Mouse (Mus musculus) right cerebral cortex, postnatal 4 days (tissue): Measurements from ENCODE around the gene Ctla4.

ENCODE experiments used
- DNase-seq: peaks from one replicate; pipeline ENCODE4 v3.0.0-alpha.2; 2022

Gene Ctla4

DNA sequence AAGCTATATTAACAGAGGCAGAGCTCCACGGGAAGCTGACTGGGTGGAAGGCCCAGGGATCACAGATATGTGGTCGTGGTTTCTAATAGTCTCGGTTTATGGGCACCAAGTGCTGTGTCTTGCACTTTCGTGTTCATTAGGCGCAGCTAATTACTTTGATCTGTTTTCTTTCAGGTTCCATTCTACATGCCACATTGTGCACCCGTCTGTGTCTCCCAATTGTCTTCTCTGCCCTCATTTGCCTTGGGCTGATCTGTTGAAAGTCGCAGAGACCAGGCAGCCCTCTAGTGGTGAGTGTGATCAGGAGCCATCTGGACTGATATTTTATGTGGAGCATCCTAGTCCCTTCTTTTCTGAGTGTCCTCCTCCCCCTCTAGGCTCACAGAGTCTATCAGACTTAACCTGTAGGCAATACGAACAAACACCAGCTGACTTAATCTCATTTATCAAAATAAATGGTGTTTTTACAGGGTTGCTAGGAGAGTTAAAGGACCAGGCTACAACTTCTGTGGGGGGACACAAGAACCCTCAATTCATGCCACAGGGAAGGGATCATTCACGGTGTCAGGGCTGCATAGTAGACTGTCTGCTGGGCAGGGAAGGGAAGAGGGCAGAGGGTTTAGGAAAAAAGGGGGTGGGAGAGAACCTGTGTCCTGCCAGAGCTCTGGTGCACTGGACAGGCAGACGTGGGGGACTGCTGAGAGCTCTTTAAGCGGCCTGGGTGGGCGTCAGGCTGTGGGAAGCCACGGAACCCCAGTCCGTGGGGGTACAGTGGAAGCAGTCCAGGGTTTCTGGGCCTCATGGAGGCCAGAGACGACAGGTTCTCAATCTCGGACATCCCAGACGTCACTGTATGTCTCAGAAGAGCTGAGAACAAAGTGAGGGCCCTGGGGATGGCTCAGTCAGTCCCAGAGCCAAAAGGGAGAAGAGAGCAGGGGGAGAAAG is 18.2 kb upstream of the Ctla4 start:
- DNase-seq = peak; percentile 42

DNA sequence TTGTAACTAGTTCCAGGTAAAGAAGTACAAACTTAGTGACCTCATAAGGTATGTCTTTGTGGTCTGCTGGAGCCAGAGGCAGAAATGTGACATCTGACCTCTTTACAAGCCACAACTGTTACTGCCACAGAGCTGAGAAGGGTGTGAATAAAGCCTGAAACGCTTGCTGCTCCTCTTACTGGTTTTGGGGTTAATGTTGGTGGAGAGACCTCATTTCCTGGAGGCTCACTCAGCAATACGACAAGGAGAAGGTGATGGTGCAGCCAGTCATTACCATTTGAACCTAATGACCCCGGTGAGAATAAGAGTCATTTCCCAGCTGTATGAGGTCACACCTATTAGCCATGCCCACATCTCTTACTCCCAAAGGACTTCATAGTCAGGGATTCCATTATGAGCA is 11.5 kb upstream of the Ctla4 start:
- no peak for DNase-seq

GRCm38 (mm10) chr1:60880116-60880867 is 6.5 kb upstream of the Ctla4 start:
- DNase-seq = no peak

DNA sequence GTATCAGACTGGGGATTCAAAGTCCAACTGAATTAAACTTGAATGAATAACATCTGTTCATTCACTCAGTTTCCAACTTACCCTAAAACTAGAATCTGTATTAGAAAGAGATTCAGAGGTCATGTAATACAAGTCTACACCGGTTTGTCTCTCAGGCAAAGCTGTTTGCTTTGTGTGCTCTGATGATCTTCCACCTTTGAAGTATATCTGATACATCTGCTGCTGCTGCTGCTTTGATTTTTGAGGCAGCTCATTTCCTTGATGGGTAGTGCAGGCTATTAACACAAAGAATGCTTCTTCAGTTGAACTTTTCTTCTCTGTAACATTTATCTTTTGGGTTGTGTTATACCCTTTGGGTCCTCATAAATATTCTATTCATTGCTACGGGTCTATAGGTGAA is 4.0 kb upstream of the Ctla4 start:
- DNase-seq = no peak

DNA sequence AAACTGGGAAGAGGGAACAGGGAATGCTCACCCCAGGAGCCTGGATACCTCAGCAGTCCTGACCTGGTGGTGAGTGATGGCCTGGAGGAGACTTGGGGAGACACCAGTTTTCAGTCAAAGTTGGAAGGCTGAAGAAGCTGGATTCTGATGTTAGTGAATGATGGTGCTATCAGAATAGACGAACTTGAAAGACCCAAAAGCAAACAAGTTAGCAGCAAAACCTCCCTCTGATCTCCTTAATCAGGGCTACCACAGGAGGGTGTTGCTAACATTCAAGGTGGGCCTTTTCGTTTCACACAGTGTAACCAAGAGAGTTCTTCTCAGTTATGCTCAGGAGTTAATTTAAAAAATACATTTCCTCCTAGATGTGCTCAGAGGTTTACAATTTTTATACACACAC is 3.5 kb upstream of the Ctla4 start:
- no peak for DNase-seq

DNA sequence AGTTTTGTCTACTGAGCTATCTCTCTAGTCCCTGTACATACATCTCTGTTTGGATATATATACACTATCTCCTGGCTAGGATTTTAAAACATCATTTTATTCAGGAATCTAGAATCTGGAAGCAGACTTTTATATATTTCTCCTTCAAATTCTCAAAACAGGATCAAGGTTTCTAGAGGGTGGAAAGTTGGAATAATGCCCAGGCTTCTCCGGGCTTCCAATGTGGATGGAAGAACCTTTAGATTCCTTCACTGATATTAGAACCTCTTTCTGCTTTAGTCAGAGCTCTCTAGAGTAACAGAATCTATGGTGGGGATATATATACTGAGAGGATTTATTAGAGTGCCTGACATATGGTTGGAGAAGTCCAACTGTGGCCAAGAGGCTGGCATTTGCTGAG is 2.2 kb upstream of the Ctla4 start:
- no peak for DNase-seq

- no peak for DNase-seq
These were observed 11.5 kb downstream of the Ctla4 start for GRCm38 (mm10) chr1:60898127-60898932.

DNA sequence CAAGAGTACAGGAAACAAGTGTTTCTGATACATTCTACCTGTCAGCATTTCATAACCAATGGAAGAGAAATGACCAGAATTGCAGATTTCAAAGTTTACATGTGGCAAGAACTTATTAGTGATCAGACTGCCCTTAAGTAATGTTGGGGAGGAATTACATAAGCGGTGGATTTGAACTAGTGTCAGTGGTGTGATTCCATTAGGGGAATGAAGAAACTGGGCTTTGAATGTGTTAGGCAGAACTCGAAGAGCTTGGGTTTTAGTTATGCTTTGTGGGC is 12.1 kb downstream of the Ctla4 start:
- DNase-seq = no peak

- DNase-seq = no peak
These were observed 12.4 kb downstream of the Ctla4 start for GRCm38 (mm10) chr1:60899244-60899643.

DNA sequence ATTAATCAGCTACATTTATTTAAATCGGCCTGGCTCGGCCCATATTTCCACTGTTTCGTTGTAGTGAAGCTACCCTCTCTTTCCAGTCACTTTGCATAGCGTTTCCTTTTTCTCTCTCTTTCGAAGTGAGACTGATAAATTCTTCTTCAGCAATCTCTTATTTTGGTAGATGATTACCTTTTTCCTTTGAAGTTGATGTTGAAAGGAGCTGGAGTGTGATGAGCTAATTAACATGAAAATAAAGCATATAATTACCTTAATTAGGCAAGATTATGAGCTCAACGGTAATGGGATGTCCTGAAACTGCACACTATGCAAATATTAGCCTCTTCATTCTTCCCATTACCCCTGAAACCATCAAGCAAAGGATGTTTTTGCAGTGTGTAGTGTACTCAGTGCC is 15.7 kb downstream of the Ctla4 start:
- DNase-seq = no peak

GRCm38 (mm10) chr1:60903126-60903525 is 16.3 kb downstream of the Ctla4 start:
- no peak for DNase-seq

DNA sequence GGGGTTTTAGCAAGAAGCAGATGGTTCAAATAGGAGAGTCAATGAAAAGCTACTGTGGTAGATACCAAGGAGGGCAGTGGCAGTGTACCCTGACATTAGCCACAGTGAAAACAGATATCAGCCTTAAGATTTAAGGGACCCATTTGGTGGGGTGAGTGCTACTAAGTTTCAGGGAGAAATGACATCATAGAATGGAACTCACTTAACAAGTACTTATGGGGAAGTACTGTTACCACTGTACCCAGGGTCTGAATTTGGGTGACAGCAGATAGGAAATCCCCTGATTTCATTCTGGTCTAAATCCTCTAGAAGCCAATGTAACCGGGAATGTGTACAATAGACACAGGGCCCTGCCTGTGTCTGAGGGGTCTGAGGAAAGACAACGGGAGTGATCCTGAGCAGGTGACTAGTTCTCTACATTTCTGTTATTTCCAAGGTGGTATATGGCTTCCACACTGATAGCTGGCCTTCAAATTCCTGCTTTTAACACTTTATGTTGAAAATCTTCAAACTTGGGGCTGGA is 17.7 kb downstream of the Ctla4 start:
- DNase-seq = no peak

DNA sequence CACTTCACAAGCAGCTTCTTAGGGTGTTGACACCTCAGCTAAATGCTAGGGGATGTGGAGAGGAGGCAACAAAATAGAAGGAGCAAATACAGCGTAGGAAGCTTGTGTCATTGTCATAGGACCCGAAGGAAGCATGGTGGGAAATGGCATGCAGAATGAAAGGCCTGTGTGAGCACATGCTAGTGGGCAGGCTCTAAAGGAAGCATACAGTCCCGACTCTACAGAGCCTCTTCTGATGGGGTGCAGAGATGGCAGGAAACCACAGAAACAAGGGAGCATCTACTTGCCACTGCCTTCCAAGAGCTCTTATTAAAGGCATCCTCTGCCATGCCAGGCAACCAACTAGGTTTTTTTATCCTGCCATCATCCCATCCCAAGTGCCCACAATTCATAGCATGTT is 20.7 kb downstream of the Ctla4 start:
- no peak for DNase-seq

- no peak for DNase-seq
These were observed 22.0 kb downstream of the Ctla4 start for GRCm38 (mm10) chr1:60908751-60909161.

GRCm38 (mm10) chr1:60909746-60910145 is 22.9 kb downstream of the Ctla4 start:
- no peak for DNase-seq

DNA sequence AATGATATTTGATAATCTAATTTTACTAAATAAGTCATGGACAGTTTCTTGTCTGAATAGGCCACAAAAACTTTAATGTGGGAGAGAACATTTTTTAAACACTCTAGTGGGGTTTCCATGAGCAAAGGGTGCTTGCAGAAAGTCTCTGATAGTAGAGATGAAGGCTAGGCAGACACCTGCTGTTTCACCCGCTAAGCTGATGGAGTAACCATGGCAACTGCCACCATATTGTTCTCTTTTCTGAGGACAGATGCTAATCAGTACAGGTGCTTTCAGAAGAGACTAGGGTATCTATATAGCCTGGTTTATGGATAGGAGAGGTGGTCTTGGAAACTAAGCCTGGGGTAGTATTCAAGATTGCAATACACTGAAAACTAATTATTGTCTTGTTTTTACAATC is 24.0 kb downstream of the Ctla4 start:
- no peak for DNase-seq

GRCm38 (mm10) chr1:60911631-60912030 is 24.8 kb downstream of the Ctla4 start:
- DNase-seq = no peak

- no peak for DNase-seq
These were observed 26.5 kb downstream of the Ctla4 start for GRCm38 (mm10) chr1:60913305-60913704.

DNA sequence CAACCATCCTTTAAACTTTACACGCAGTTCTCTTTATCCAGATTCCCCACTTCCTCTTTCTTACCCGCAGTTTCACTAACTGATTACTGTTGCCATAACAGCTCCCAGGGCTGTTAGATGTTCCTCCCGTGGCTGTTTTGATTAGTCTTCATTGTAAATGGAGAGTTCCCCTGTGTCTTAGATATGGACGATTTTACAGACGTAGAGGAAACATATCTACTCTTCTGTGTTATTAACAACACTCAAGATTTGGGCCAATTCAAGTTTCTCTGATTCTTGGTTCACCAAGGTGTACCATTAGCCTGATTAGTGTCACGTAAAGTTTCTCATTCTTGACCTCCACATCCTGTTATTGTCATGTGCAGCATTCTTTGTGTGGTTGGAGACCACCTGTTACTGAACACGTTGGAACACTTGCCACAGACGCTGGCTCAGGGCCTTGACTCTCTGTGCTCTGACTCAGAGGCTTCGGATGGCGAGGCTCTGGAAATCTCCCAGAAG is 29.5 kb downstream of the Ctla4 start:
- DNase-seq = no peak

- no peak for DNase-seq
These were observed 33.9 kb downstream of the Ctla4 start for GRCm38 (mm10) chr1:60920493-60921355.

DNA sequence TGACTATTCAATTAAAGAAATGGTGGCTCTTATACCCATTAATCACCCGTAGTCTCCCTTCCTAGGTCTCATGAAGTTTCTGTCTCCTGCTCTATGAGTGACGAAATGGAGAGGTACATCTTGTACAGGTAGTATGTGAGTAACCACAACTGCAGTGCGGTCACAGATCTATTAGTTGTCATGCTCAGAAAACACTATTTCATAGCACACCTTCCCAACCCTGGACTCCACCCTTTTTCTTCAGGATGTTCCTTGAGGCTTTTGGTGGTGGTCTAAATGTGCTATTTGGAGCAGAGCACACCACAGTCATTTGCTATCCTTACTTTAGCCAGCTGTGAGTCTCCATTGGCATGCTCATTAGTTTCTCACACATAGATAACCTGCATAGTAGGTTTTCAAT is 42.2 kb downstream of the Ctla4 start:
- no peak for DNase-seq

- no peak for DNase-seq
These were observed 43.6 kb downstream of the Ctla4 start for GRCm38 (mm10) chr1:60930397-60930796.
